Mouse (Mus musculus) left cerebral cortex, adult 18-20 months (tissue): Measurements from ENCODE around the gene 3110082I17Rik. TPM values are rescaled to one million over a fixed set of nuclear protein-coding genes. Genes with fewer than 3 reads are reported as not detected.
A peak's percentile ranks its signal among the peaks of the same experiment; 100 is the strongest.

Experiments
- DNase-seq, 2 experiments: peaks; one replicate each; pipeline ENCODE4 v3.0.0; 2021 to 2022; ENCODE audit warnings: low spot score in 2 of 2, mixed read lengths in 1 of 2
- total RNA-seq, 2 experiments: library from RNA; stranded (reverse); gene quantifications; 2 replicates each; pipeline ENCODE4 v1.2.3; 2021

3110082I17Rik gene
- total RNA-seq, 2 experiments from 2014 or later: 14.1 to 14.6 TPM

GRCm38 (mm10) chr5:139330766-139331165 is 129.6 kb downstream of the 3110082I17Rik start:
- DNase-seq: no peak

GRCm38 (mm10) chr5:139327634-139328020 is 132.7 kb downstream of the 3110082I17Rik start:
- no peak for DNase-seq

DNA sequence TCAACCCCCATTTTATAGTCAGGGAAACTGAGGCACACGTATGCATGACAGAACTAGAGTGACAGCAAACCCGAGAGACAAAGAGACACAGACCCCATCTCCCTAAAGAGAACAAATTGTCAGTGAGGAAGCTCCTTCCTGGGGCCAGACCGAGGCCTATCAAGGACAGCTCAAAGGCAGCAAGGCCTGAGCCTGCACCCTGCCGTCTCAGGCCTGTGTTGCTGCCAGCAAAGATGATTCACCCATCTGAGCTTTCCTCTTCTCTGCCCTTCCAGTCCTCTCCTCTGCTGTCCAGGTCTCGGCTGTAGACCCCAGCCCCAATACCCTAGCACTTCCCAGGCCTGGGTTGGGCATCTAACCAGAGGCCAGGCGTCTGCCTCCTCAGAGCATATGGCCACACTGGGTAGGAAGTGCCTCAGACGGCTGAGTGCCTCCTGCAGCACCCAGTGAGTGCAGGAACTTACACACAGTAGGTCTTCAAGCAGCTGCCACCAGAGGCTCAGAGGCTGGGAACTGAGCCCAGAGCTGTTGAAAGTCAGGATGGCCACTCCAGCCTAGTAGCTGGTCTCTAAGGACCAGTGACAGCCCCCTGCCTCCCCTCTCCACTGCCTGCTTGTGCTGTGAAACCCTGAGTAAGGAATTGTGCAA is 133.2 kb downstream of the 3110082I17Rik start:
- DNase-seq: no peak

GRCm38 (mm10) chr5:139326111-139326696 is 134.1 kb downstream of the 3110082I17Rik start:
- no peak for DNase-seq

DNA sequence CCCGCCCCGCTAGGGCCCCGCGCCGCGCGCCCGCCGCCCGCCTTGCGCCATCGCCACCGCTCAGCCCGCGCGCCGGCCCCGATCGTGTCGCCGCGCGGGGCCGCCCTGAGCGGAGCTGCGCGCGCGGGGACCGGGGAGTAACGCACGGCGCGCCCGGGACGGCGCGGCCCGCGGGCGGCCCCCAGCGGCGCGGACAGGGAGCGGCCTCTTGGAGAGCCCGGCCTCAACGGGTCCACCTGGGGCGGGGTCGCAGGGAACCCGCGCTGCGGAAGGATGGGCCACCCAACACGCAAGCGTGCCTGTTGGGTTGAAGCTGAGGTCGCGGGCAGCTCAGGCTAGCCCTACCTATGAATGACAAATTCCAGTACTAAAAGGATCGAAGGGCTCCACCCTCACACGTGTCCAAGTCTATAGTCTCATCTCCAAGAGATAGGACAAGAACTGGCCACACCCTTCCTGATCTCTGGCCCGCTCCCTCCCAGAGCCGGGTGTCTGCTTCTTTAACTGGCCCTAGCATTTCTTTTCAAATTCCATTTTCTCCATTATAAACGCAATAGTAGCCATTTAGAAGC is 134.8 kb downstream of the 3110082I17Rik start, which contains the start of gene Adap1:
Gene Adap1, minus strand, starts transcription at position 228 of the 572 bp plus-strand sequence.
- peak; percentile 61 to 78 for DNase-seq

- DNase-seq: peak; percentile 47 to 56
Observed at GRCm38 (mm10) chr5:139324691-139325394, 135.5 kb downstream of the 3110082I17Rik start.

DNA sequence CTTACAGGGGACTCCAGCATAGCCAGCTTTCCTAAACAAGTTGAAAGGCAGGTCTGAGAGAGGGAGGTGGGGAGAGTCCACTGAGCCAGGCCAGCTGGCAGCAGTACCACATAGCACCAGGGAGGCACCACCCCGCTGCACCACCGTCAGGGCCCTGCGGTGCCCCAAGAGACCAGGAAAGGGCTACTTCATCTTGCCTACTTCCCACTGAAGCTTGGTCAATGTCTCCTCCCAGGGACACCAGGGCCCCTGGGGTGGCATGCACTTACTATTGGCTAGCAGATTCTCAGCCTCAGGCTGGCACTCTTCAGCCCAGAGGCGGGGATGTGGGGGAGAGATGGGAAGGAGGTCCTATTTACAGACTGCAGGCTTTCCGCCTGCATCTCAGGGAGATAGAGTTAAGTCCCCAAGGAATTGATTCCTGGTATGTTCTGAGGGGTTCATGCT is 136.3 kb downstream of the 3110082I17Rik start:
- peak; percentile 53 to 67 for DNase-seq

- DNase-seq: no peak
Observed at GRCm38 (mm10) chr5:139323260-139323924, 136.9 kb downstream of the 3110082I17Rik start.

- no peak for DNase-seq
Observed at GRCm38 (mm10) chr5:139321331-139321730, 139.0 kb downstream of the 3110082I17Rik start.

- no peak for DNase-seq
Observed at GRCm38 (mm10) chr5:139320424-139320823, 139.9 kb downstream of the 3110082I17Rik start.

GRCm38 (mm10) chr5:139317751-139318504 is 142.4 kb downstream of the 3110082I17Rik start:
- DNase-seq: peak; percentile 55 to 64

DNA sequence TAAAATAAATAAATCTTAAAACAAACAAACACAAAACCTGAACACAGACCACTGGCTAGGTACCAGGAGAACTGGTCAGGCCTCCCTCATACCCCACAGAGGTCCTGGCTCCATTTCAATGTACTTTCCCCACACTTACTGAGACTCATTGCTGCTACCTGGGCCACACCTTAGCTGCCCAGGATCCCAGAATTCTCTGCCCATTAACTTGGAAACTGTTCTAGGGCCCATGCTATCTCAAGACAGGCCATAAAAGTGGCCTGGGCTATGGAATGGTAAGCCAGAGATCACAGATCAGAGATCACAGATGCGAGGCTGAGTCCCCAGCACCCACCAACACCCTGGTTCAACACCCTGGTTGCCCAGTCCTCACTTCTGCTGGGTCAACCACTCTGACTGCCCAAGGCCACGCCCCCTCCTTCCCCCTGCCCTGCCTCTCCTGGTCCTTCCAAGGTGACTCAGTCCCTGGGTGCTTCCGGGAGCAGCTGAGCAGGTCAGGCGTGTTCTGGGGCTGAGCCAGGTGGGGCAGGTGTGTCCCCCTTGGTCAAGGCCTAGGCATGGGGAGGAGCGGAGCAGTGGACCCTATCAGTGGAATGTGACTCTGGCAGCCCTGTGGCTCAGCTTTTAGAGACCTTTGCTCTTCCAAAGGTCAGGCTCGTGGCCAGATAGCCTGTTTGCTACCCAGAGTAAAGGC is 143.2 kb downstream of the 3110082I17Rik start:
- no peak for DNase-seq

DNA sequence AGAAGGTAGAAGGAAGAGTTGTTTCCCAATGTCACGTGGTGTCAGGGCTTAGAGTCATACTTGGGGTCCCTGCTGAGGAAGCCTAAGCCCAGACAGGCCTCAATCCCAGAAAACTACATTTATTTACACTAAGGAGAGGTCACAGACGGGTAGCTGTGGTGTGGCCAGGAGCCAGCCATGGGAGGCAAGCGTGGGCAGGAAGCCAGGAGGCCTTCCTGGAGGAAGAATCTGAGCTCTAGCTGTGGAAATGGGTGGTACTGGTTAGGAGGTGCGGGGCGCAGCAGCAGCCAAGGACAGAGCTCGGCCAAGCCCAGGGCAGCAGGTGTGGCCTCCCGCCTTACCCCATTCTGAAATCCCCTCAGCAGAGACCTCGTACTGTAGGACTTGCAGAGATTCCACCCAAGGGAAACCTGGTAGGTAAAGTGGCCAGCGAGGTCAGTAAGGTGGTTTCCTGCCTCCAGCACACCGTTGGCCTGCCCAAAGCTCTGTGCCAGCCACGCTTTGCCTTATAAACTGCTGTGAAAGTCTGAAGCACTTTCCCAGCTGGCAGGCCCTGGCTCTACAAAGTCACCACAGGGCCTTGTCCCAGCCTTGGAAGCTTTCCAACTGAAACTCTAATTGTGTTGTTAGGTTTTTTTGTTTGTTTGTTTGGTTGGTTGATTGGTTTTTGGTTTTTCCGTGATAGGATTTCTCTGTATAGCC is 145.2 kb downstream of the 3110082I17Rik start:
- no peak for DNase-seq

DNA sequence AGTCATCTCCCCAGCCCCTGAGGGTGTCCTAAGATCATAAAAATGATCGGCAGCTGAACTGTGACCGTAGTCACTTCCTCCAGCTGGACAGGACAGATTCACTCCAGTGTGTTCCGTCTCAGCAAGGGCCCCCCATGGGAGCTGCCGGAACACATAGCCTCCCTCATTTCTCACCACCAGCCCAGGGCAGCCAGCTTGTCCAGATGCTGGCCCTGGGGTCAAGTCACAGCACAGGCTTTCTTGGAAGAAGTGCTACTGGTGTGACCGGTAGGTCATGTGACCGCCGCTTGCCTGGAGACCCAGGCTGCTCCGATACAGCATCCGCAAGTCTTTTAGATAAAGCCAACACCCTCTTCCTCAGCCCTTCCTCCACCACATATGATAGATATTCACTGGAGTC is 146.8 kb downstream of the 3110082I17Rik start:
- no peak for DNase-seq

DNA sequence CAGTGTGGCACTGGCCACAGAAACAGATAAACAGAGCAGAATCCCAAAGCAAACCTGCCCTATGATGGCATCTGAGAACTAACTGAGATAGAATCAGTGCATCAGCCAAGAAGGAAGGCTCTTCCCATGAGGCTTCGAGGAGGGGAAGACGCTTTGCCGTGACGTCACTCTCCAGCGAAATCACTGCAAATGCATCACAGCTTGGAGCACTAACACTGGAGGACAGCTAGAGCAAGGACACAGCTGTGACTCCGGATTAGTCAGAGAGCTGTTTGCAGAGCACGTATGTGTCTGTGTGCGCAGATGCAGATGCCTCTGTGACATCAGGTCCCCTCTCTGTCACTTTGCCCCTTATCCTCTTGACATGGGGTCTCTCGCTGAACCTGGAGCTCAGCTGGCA is 148.5 kb downstream of the 3110082I17Rik start:
- DNase-seq: no peak

- DNase-seq: no peak
Observed at GRCm38 (mm10) chr5:139310477-139310876, 149.8 kb downstream of the 3110082I17Rik start.

DNA sequence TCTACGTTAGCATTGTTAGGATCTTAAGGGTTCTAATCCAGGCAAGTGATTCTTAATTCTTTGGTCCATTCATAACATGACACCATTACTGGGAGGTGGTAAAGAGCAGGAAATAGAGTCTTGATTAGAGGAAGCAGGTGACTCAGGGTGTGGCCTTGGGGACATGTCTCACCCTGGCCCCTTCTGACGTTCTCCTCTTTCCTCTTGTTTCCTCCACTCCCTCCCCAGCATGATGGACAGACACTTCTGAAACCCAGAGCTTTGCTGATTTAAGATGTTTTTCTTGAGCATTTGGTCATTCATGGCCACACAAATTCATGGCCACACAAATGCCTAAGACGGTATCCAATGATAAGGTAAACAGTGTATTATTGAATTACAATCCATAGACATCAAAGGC is 150.4 kb downstream of the 3110082I17Rik start:
- DNase-seq: no peak
